Mouse (Mus musculus) stomach, postnatal 0 days (tissue): ENCODE measurements at regions not wholly inside any gene's neighbourhood (a gene's known extent, or its start where the extent isn't known, plus 50 kb on each side); places are given as distances from the start of the nearest gene placed in this dataset.

ENCODE experiments used
- CTCF ChIP-seq: IDR thresholded peaks from 2 replicates; pipeline ENCODE4 v1.5.1; 2016; ENCODE audit warnings: antibody characterized with exemption, low read depth, mild to moderate bottlenecking, moderate library complexity
- EP300 ChIP-seq: optimal IDR thresholded peaks from 2 replicates; pipeline ENCODE3; 2016; ENCODE audit warnings: antibody characterized with exemption

DNA sequence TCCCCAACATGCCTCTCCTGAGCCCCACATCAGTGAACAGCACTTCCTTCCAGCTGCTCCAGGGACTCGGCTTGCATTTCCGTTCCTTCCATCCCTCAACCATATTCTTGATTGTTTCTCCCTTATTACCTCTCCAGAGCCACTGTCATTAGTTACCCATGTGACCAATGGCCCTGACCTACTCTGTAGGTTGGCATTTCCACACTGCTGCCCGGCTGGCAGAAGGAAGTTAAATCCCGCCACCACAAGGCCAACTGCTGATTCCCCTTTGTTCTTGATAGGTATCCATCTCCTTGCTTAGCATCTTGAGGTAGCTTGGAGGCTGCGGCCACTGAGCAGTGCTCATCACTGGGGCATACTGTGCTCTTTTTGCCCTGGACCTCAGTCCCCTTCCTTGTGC lies 68.1 kb upstream of the Smim23 start:
- TF ChIP-seq EP300 (no peak), CTCF (no peak)
